8 mouse cellular contexts compared by ENCODE assay signal in the genomic region with DNA sequence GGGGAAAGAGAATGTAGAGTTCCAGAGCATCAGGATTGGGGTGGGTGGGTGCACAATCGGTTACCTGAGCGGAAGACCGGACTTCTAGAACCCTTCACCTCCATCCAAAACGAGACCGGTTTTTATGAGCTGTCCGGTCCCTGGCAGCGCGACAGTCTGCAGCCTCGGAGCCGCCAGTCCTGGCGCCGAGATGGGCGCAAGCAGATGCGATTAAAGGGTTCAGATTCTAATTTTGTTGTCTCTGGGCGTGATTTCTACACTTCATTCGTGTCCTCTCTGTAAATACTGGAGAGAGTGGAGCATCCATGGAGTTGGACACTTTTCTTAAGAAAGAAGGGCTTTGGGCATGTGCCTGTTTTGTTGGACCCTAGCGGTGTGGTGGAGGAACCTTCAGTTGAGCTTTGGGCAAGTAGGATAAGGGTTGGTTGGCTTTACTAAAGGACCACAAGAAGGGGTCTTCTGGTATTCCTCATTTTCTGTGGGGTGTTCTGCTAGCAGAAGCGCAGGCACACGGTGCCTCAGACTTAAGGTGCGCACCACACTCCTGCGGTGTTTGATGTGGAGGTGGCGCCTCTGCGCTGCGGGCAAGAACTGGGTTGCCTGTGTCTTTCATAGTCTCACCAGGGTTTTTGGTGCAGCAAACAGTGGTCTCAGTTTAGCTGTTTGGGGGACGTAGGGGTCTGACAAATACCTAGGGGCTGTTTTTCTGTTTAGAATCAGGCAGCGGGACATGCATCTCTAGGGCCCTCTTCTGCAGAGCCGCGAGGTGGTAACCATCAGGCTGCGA. TPM values are rescaled to one million over a fixed set of nuclear protein-coding genes. Genes with fewer than 3 reads are reported as not detected.
DNase-seq lines count a peak whose midpoint lies in the region; ATAC-seq and TF ChIP-seq lines count a peak whose summit lies in the region.

No protein-coding gene starts in this region.

- peaks cover 55% of the 10 kb centered on the region for H3K27me3 ChIP-seq in heart, embryonic 10.5 days (ENCODE audit: insufficient read depth, poor library complexity, severe bottlenecking)
- H3K27me3 ChIP-seq in forebrain, embryonic 12.5 days: peaks cover 45% of the 10 kb centered on the region

- H3K36me3 ChIP-seq in heart, embryonic 10.5 days: no peaks in the 10 kb centered on the region
- no peaks in the 10 kb centered on the region for H3K36me3 ChIP-seq in forebrain, embryonic 12.5 days (replicated peaks)

- 2% methylated on average over 29 of the region's 29 CpGs for WGBS in heart, embryonic 10.5 days
- WGBS in forebrain, embryonic 12.5 days: under 1% methylated on average over 29 of the region's 29 CpGs
- 3% methylated on average over 29 of the region's 29 CpGs for WGBS in olfactory bulb, adult 2 months

- H3K4me1 ChIP-seq in heart, embryonic 10.5 days: peaks cover 24% of the 10 kb centered on the region
- peaks cover 17% of the 10 kb centered on the region for H3K4me1 ChIP-seq in forebrain, embryonic 12.5 days
- H3K4me1 ChIP-seq in olfactory bulb, adult 2 months (ENCODE audit: control insufficient read depth, insufficient read depth, low read length): peaks cover 16% of the 10 kb centered on the region; the same call in 1 of the 2 replicates

- no peak for TF ChIP-seq POLR2A in olfactory bulb, adult 2 months (IDR thresholded peaks at IDR 0.05; ENCODE audit: insufficient read depth, low read depth, low read length)

- no peak for TF ChIP-seq CTCF in olfactory bulb, adult 2 months (IDR thresholded peaks at IDR 0.05; ENCODE audit: insufficient read depth, low read depth, low read length)

- no peak for DNase-seq in heart, embryonic 10.5 days (ENCODE audit: low spot score)
- DNase-seq in heart, postnatal 25 days (ENCODE audit: low spot score): no peak
- DNase-seq in brain, adult 2 months (ENCODE audit: low read depth, low spot score): peak; percentile 70
- peak; percentile 35 to 41 for DNase-seq in left cerebral cortex, adult 8-10 months (ENCODE audit: low spot score in 2 of 2)
- DNase-seq in gastrocnemius, adult 8-10 months (ENCODE audit: low spot score in 2 of 2): no peak
- no peak for DNase-seq in kidney, adult 11 months

- H3K27ac ChIP-seq in heart, embryonic 10.5 days: no peak overlapping the region
- H3K27ac ChIP-seq in forebrain, embryonic 12.5 days: no peak overlapping the region
- H3K27ac ChIP-seq in olfactory bulb, adult 2 months (ENCODE audit: insufficient read depth, low read depth, low read length): no peak overlapping the region

- H3K9ac ChIP-seq in forebrain, embryonic 12.5 days: peak overlapping the region; percentile 67

- intact Hi-C loops in heart, postnatal 25 days (cut with DNase I): no loop called here

- H3K4me2 ChIP-seq in forebrain, embryonic 12.5 days: peak overlapping the region; percentile 99

- H3K9me3 ChIP-seq in heart, embryonic 10.5 days: no peaks in the 10 kb centered on the region
- H3K9me3 ChIP-seq in forebrain, embryonic 12.5 days: no peaks in the 10 kb centered on the region

- peak; percentile 15; the same call in 1 of the 2 replicates for ATAC-seq in forebrain, embryonic 12.5 days (ENCODE audit: low FRiP score)

- peak overlapping the region; percentile 75 for H3K4me3 ChIP-seq in heart, embryonic 10.5 days
- H3K4me3 ChIP-seq in forebrain, embryonic 12.5 days (replicated peaks): peak overlapping the region; percentile 59
- peak overlapping the region; percentile 83 for H3K4me3 ChIP-seq in olfactory bulb, adult 2 months (ENCODE audit: insufficient read depth, low read depth, low read length)

RNA-seq across cellular contexts. Expression of gene C530025M09Rik, which starts 0.6 kb away (rescaled TPM):
- 0.28 TPM in 1 of 2 replicates, not detected in the other for polyA plus RNA-seq in heart, embryonic 10.5 days (2016; fragmentation: Nextera tagmentation; extraction: Ambion mirVana)
- not detected for total RNA-seq in heart, postnatal 25 days (2021)
- 0.42 and 0.89 TPM in 2 replicates for polyA plus RNA-seq in forebrain, embryonic 12.5 days (2016; fragmentation: Nextera tagmentation; extraction: Ambion mirVana)
- 1 to 10 TPM; 1.2 to 2.5 (median 1.6) TPM for total RNA-seq in left cerebral cortex, adult 8-10 months (2022)
- polyA plus RNA-seq in olfactory bulb, adult 2 months (2012; ENCODE audit: insufficient read depth, insufficient read length, low replicate concordance, missing spikeins): not detected in 2 replicates
- not detected for total RNA-seq in gastrocnemius, adult 8-10 months (2022)

RNA-seq across cellular contexts. Expression of gene Syndig1, which starts 2.6 kb away (rescaled TPM):
- 2.2 and 2.5 TPM in 2 replicates for polyA plus RNA-seq in heart, embryonic 10.5 days (2016; fragmentation: Nextera tagmentation; extraction: Ambion mirVana)
- not detected for total RNA-seq in heart, postnatal 25 days (2021)
- 8.1 and 8.6 TPM in 2 replicates for polyA plus RNA-seq in forebrain, embryonic 12.5 days (2016; fragmentation: Nextera tagmentation; extraction: Ambion mirVana)
- total RNA-seq in left cerebral cortex, adult 8-10 months (2022): 10 to 100 TPM; 53.9 to 58.9 (median 57.0) TPM
- not detected in 2 replicates for polyA plus RNA-seq in olfactory bulb, adult 2 months (2012; ENCODE audit: insufficient read depth, insufficient read length, low replicate concordance, missing spikeins)
- under 1 TPM in 1 of 4 experiments, not detected in 3; 0.48 TPM for total RNA-seq in gastrocnemius, adult 8-10 months (2022)

Comparison
In these comparisons a context has a peak if more than half of its experiments do, and no peak if none do; other contexts are left out.
1. DNase-seq: peak in brain, adult 2 months (single experiment) and left cerebral cortex, adult 8-10 months (2 of 2); none in heart, embryonic 10.5 days (single experiment), heart, postnatal 25 days (single experiment), gastrocnemius, adult 8-10 months (0 of 2) and kidney, adult 11 months (single experiment).
2. RNA of gene Syndig1, which starts 2.6 kb away (total RNA-seq): 53.9 to 58.9 TPM in left cerebral cortex, adult 8-10 months; 0.48 TPM in gastrocnemius, adult 8-10 months and not detected in heart, postnatal 25 days; every median in the first group is over 10 times any median in the second.
3. Peak in every context shown above with its lines, with median percentiles within 50 percentile points of each other: H3K4me3 ChIP-seq.